Mouse (Mus musculus) lung, postnatal 0 days (tissue): ENCODE data around the gene Polr2m.

Experiments used
- CTCF ChIP-seq: IDR thresholded peaks from 2 replicates; pipeline ENCODE4 v1.5.1; 2016; ENCODE audit warnings: antibody characterized with exemption, mild to moderate bottlenecking
- EP300 ChIP-seq: IDR thresholded peaks from 2 replicates; pipeline ENCODE4 v1.6.1; 2016; ENCODE audit warnings: antibody characterized with exemption, mild to moderate bottlenecking, control low read depth

DNA sequence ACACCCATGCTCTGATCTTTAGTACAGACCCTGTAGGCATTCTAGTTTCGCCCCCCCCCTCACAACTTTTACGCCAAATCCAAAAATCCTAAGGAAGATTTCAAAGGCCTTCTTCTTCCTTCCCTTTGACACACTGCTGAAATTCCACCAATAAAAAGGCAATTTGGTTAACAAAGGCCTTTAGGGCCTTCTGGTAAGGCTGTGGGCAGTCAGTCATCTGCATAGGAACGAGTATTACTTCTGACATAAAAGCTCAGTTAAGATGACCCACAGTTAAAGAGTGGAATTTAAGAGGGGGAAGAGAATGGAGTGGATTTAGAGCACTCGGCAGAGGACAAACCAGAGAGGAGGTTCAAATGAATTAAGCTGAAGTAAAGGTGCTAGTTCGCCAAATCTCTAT lies 8.0 kb upstream of the Polr2m start:
- TF ChIP-seq CTCF: no peak
- TF ChIP-seq EP300: no peak
